Mouse (Mus musculus): ENCODE measurements around the gene Slc35f2.

- no peak for TF ChIP-seq CTCF (IDR thresholded peaks at IDR 0.05; ENCODE audit: control insufficient read depth, insufficient read depth, insufficient replicate concordance, low read depth, low read length)
- no peak for TF ChIP-seq POLR2A (IDR thresholded peaks at IDR 0.05; ENCODE audit: control insufficient read depth, low read depth, low read length)
Observed at GRCm38 (mm10) chr9:53829866-53830209, 58.5 kb downstream of the Slc35f2 start.

All from testis, adult 2 months (tissue).